Mouse (Mus musculus) neural tube, embryonic 13.5 days (tissue): ENCODE data around the gene Zeb2. TPM values are rescaled to one million over a fixed set of nuclear protein-coding genes. Genes with fewer than 3 reads are reported as not detected.

ENCODE experiments used
- ATAC-seq: fragments of 200-750 bp; cut with Nextera tagmentation; 2 replicates; pipeline ENCODE4 v1.8.0; 2017; ENCODE audit warnings: low read depth, mild to moderate bottlenecking, moderate TSS enrichment, moderate library complexity
- H3K27ac ChIP-seq: fragments of 300-500 bp; sonication (generic); replicated peaks from 2 replicates; pipeline ENCODE4 v1.5.1; 2015; ENCODE audit warnings: moderate library complexity, mild to moderate bottlenecking, inconsistent platforms
- H3K27me3 ChIP-seq: fragments of 300-500 bp; sonication (generic); 2 replicates; pipeline ENCODE4 v1.6.1; 2015; ENCODE audit warnings: mild to moderate bottlenecking, inconsistent platforms
- H3K36me3 ChIP-seq: fragments of 300-500 bp; sonication (generic); 2 replicates; pipeline ENCODE4 v1.6.1; 2015; ENCODE audit warnings: mild to moderate bottlenecking, inconsistent platforms
- H3K4me1 ChIP-seq: fragments of 300-500 bp; sonication (generic); replicated peaks from 2 replicates; pipeline ENCODE4 v1.6.1; 2015; ENCODE audit warnings: inconsistent platforms
- H3K4me2 ChIP-seq: fragments of 300-500 bp; sonication (generic); 2 replicates; pipeline ENCODE4 v1.6.1; 2015; ENCODE audit warnings: inconsistent platforms, mild to moderate bottlenecking, moderate library complexity
- H3K4me3 ChIP-seq: fragments of 300-500 bp; sonication (generic); 2 replicates; pipeline ENCODE4 v1.5.1; 2015; ENCODE audit warnings: mild to moderate bottlenecking, inconsistent platforms
- H3K9ac ChIP-seq: fragments of 300-500 bp; sonication (generic); 2 replicates; pipeline ENCODE4 v1.6.1; 2015; ENCODE audit warnings: moderate library complexity, mild to moderate bottlenecking, inconsistent platforms
- H3K9me3 ChIP-seq: fragments of 300-500 bp; sonication (generic); 2 replicates; pipeline ENCODE4 v1.6.1; 2016; ENCODE audit warnings: inconsistent platforms
- WGBS: fragments of 180-500 bp; shearing (Covaris S2); methylation state at CpG from one replicate; pipeline ENCODE4 v1.1.7; 2015; 5-methylcytosine and 5-hydroxymethylcytosine counted together
- polyA plus RNA-seq: library from polyadenylated mRNA; unstranded; fragments of >200 nt; fragmentation: Nextera tagmentation; extraction: Ambion mirVana; gene quantifications from 2 replicates; pipeline ENCODE4 v1.2.1, GENCODE M21; 2015

Gene Zeb2
- polyA plus RNA-seq, 1 experiment from 2014 or later, result 48.9 TPM

- H3K4me2 ChIP-seq, result no peak overlapping the region
- no peaks in the 10 kb centered on the region for H3K9me3 ChIP-seq
- no peaks in the 10 kb centered on the region for H3K27me3 ChIP-seq
- no peak overlapping the region for H3K27ac ChIP-seq
- WGBS, result 58% methylated on average over 5 of the region's 5 CpGs
- H3K36me3 ChIP-seq, result peaks cover 9% of the 10 kb centered on the region; the same call in 1 of the 2 replicates
- H3K9ac ChIP-seq, result no peak overlapping the region
- ATAC-seq, result no peak
- no peak overlapping the region for H3K4me3 ChIP-seq
- H3K4me1 ChIP-seq, result peaks cover 22% of the 10 kb centered on the region; the same call in 1 of the 2 replicates
Measured at GRCm38 (mm10) chr2:45017186-45017800, 99.9 kb downstream of the Zeb2 start.

- Histone ChIP-seq H3K36me3 (peaks cover 12% of the 10 kb centered on the region; the same call in 1 of the 2 replicates), H3K9me3 (no peaks in the 10 kb centered on the region), H3K27me3 (no peaks in the 10 kb centered on the region), H3K4me1 (peaks cover 5% of the 10 kb centered on the region; the same call in 1 of the 2 replicates), H3K9ac (no peak overlapping the region), H3K4me3 (no peak overlapping the region), H3K27ac (no peak overlapping the region), H3K4me2 (no peak overlapping the region)
- no peak for ATAC-seq
- 96% methylated on average over 5 of the region's 5 CpGs for WGBS
Measured at GRCm38 (mm10) chr2:45013325-45013724, 103.9 kb downstream of the Zeb2 start.

GRCm38 (mm10) chr2:45012676-45013075 lies 104.5 kb downstream of the Zeb2 start:
- 91% methylated on average over 3 of the region's 3 CpGs for WGBS
- no peak overlapping the region for H3K4me2 ChIP-seq
- H3K9me3 ChIP-seq, result no peaks in the 10 kb centered on the region
- no peaks in the 10 kb centered on the region for H3K27me3 ChIP-seq
- H3K4me3 ChIP-seq, result no peak overlapping the region
- H3K36me3 ChIP-seq, result peaks cover 12% of the 10 kb centered on the region; the same call in 1 of the 2 replicates
- no peak overlapping the region for H3K9ac ChIP-seq
- no peak overlapping the region for H3K27ac ChIP-seq
- no peak for ATAC-seq
- H3K4me1 ChIP-seq, result peaks cover 4% of the 10 kb centered on the region; the same call in 1 of the 2 replicates

GRCm38 (mm10) chr2:45010701-45011100 lies 106.5 kb downstream of the Zeb2 start:
- H3K36me3 ChIP-seq, result peaks cover 11% of the 10 kb centered on the region
- no peak overlapping the region for H3K4me3 ChIP-seq
- no peaks in the 10 kb centered on the region for H3K9me3 ChIP-seq
- no peak overlapping the region for H3K27ac ChIP-seq
- H3K4me2 ChIP-seq, result no peak overlapping the region
- H3K4me1 ChIP-seq, result no peaks in the 10 kb centered on the region
- ATAC-seq, result no peak
- H3K9ac ChIP-seq, result no peak overlapping the region
- H3K27me3 ChIP-seq, result no peaks in the 10 kb centered on the region
- WGBS, result 95% methylated on average over 1 of the region's 1 CpGs

- Histone ChIP-seq H3K27ac (peak overlapping the region; percentile 35; the same call in 1 of the 2 replicates), H3K36me3 (peaks cover 45% of the 10 kb centered on the region), H3K4me3 (no peak overlapping the region), H3K27me3 (no peaks in the 10 kb centered on the region), H3K4me2 (no peak overlapping the region), H3K9me3 (no peaks in the 10 kb centered on the region), H3K4me1 (peaks cover 16% of the 10 kb centered on the region), H3K9ac (no peak overlapping the region)
- 30% methylated on average over 6 of the region's 6 CpGs for WGBS
- no peak for ATAC-seq
Measured at GRCm38 (mm10) chr2:44999906-45000305, 117.3 kb downstream of the Zeb2 start.

- Histone ChIP-seq H3K4me3 (no peak overlapping the region), H3K4me1 (peaks cover 16% of the 10 kb centered on the region), H3K9me3 (no peaks in the 10 kb centered on the region), H3K9ac (no peak overlapping the region), H3K36me3 (peaks cover 51% of the 10 kb centered on the region), H3K4me2 (no peak overlapping the region), H3K27me3 (no peaks in the 10 kb centered on the region), H3K27ac (no peak overlapping the region)
- ATAC-seq, result no peak
- 90% methylated on average over 5 of the region's 5 CpGs for WGBS
Measured at GRCm38 (mm10) chr2:44998710-44999109, 118.5 kb downstream of the Zeb2 start.

- no peak overlapping the region for H3K27ac ChIP-seq
- H3K27me3 ChIP-seq, result no peaks in the 10 kb centered on the region
- peaks cover 15% of the 10 kb centered on the region for H3K4me1 ChIP-seq
- no peaks in the 10 kb centered on the region for H3K36me3 ChIP-seq
- no peaks in the 10 kb centered on the region for H3K9me3 ChIP-seq
- no peak overlapping the region for H3K9ac ChIP-seq
- ATAC-seq, result no peak
- 84% methylated on average over 3 of the region's 3 CpGs for WGBS
- H3K4me2 ChIP-seq, result no peak overlapping the region
- no peak overlapping the region for H3K4me3 ChIP-seq
Measured at GRCm38 (mm10) chr2:44981646-44982045, 135.5 kb downstream of the Zeb2 start.

- peaks cover 15% of the 10 kb centered on the region for H3K4me1 ChIP-seq
- peak overlapping the region; percentile 56 for H3K4me2 ChIP-seq
- no peaks in the 10 kb centered on the region for H3K9me3 ChIP-seq
- no peaks in the 10 kb centered on the region for H3K36me3 ChIP-seq
- H3K9ac ChIP-seq, result 0 out of 2 replicates have a peak overlapping the region, but pooled peaks have one; percentile 38
- H3K4me3 ChIP-seq, result peak overlapping the region; percentile 22; the same call in 1 of the 2 replicates
- no peak overlapping the region for H3K27ac ChIP-seq
- H3K27me3 ChIP-seq, result no peaks in the 10 kb centered on the region
- 5% methylated on average over 18 of the region's 18 CpGs for WGBS
- ATAC-seq, result peak; percentile 61; the same call in 1 of the 2 replicates
Measured at GRCm38 (mm10) chr2:44979042-44979721, 138.0 kb downstream of the Zeb2 start.

- Histone ChIP-seq H3K4me2 (no peak overlapping the region), H3K9me3 (no peaks in the 10 kb centered on the region), H3K27ac (no peak overlapping the region), H3K27me3 (no peaks in the 10 kb centered on the region), H3K4me1 (peaks cover 15% of the 10 kb centered on the region), H3K9ac (no peak overlapping the region), H3K4me3 (no peak overlapping the region), H3K36me3 (no peaks in the 10 kb centered on the region)
- no peak for ATAC-seq
- WGBS, result 85% methylated on average over 6 of the region's 6 CpGs
Measured at GRCm38 (mm10) chr2:44978038-44978437, 139.2 kb downstream of the Zeb2 start.

GRCm38 (mm10) chr2:44977556-44977955 lies 139.6 kb downstream of the Zeb2 start:
- no peak overlapping the region for H3K4me3 ChIP-seq
- no peak for ATAC-seq
- H3K9ac ChIP-seq, result no peak overlapping the region
- WGBS, result 71% methylated on average over 2 of the region's 2 CpGs
- H3K36me3 ChIP-seq, result no peaks in the 10 kb centered on the region
- peaks cover 15% of the 10 kb centered on the region for H3K4me1 ChIP-seq
- no peaks in the 10 kb centered on the region for H3K27me3 ChIP-seq
- no peak overlapping the region for H3K27ac ChIP-seq
- H3K4me2 ChIP-seq, result no peak overlapping the region
- no peaks in the 10 kb centered on the region for H3K9me3 ChIP-seq

- ATAC-seq, result no peak
- WGBS, result 62% methylated on average over 3 of the region's 3 CpGs
- no peaks in the 10 kb centered on the region for H3K9me3 ChIP-seq
- no peaks in the 10 kb centered on the region for H3K27me3 ChIP-seq
- H3K4me2 ChIP-seq, result no peak overlapping the region
- H3K36me3 ChIP-seq, result no peaks in the 10 kb centered on the region
- no peak overlapping the region for H3K27ac ChIP-seq
- no peak overlapping the region for H3K4me3 ChIP-seq
- no peak overlapping the region for H3K9ac ChIP-seq
- peaks cover 15% of the 10 kb centered on the region for H3K4me1 ChIP-seq
Measured at GRCm38 (mm10) chr2:44977051-44977450, 140.1 kb downstream of the Zeb2 start.

GRCm38 (mm10) chr2:44976484-44976883 lies 140.7 kb downstream of the Zeb2 start:
- Histone ChIP-seq H3K36me3 (no peaks in the 10 kb centered on the region), H3K27me3 (no peaks in the 10 kb centered on the region), H3K4me2 (no peak overlapping the region), H3K9me3 (no peaks in the 10 kb centered on the region), H3K27ac (no peak overlapping the region), H3K9ac (no peak overlapping the region), H3K4me1 (peaks cover 15% of the 10 kb centered on the region), H3K4me3 (no peak overlapping the region)
- WGBS, result 44% methylated on average over 4 of the region's 4 CpGs
- no peak for ATAC-seq
